18 mouse cellular contexts compared by ENCODE assay signal in the genomic region with DNA sequence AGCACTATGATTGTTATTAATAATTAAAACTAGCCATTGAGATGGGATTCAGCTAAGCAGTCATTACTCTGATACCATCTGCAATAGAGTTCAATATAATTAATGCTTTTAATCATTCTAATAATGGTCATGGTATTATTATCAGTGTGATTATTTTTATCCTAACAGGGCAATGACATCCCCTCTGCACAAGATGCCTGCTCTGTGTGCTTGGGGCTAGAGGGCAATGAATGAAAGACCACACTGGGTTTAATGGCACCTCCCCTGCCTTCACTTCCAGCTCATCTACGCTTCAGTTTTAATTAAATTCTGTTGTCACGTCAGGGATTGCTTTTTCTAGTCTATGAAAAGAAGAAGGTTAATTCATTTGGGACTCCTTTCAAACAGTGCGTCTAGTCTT.
DNase-seq lines count a peak whose midpoint lies in the region; ATAC-seq and TF ChIP-seq lines count a peak whose summit lies in the region.
"Had no signal": no experiment of that assay in that cellular context is flagged by ENCODE, and none has a peak within 500 bp of the region (broad histone marks: within the 10 kb centered on the region; RNA-seq: fewer than 3 reads in every experiment).

No protein-coding gene starts in this region.

- DNase-seq in midbrain, embryonic 11.5 days (ENCODE audit: low spot score, missing footprints), result no peak
- no peak for DNase-seq in midbrain, postnatal 0 days (ENCODE audit: low spot score)
- DNase-seq in retina, postnatal 1 day, result peak; percentile 13
- no peak for DNase-seq in retina, embryonic 14.5 days (ENCODE audit: low spot score)
- no peak for DNase-seq in ovary, postnatal 10 days (ENCODE audit: low spot score)
- DNase-seq: adrenal gland, adult 8-10 months; adrenal gland, postnatal 36 days; cerebellum, adult 11-12 months; cerebellum, adult 9-10 months; cerebellum, postnatal 25 days; gastrocnemius, postnatal 36 days; heart, adult 11 months; heart, postnatal 10 days; heart, postnatal 4 days had no signal

- WGBS in midbrain, embryonic 11.5 days, result 34% methylated on average over 3 of the region's 3 CpGs
- WGBS in midbrain, postnatal 0 days, result 26% methylated on average over 3 of the region's 3 CpGs
- WGBS in midbrain, embryonic 15.5 days, result 22% methylated on average over 3 of the region's 3 CpGs
- WGBS in heart, embryonic 11.5 days (ENCODE audit: insufficient replicate concordance), result 80% methylated on average over 3 of the region's 3 CpGs

- H3K27ac ChIP-seq in midbrain, embryonic 11.5 days (ENCODE audit: low read depth, low read length), result no peak overlapping the region
- H3K27ac ChIP-seq in midbrain, postnatal 0 days (ENCODE audit: low read depth, low read length), result no peak overlapping the region
- no peak overlapping the region for H3K27ac ChIP-seq in midbrain, embryonic 15.5 days
- no peak overlapping the region for H3K27ac ChIP-seq in heart, embryonic 11.5 days (ENCODE audit: low read depth, low read length)
- H3K27ac ChIP-seq: embryonic facial prominence, embryonic 12.5 days; forebrain, embryonic 15.5 days had no signal

- H3K4me3 ChIP-seq in midbrain, embryonic 11.5 days (ENCODE audit: low read depth, low read length), result no peak overlapping the region
- no peak overlapping the region for H3K4me3 ChIP-seq in midbrain, postnatal 0 days (ENCODE audit: low read depth, low read length)
- no peak overlapping the region for H3K4me3 ChIP-seq in midbrain, embryonic 15.5 days
- no peak overlapping the region for H3K4me3 ChIP-seq in heart, embryonic 11.5 days (ENCODE audit: low read depth, low read length)
- H3K4me3 ChIP-seq: embryonic facial prominence, embryonic 12.5 days; forebrain, embryonic 15.5 days had no signal

- H3K9me3 ChIP-seq in midbrain, embryonic 11.5 days (ENCODE audit: control insufficient read depth, low read length), result no peaks in the 10 kb centered on the region
- H3K9me3 ChIP-seq in midbrain, postnatal 0 days (ENCODE audit: low read length), result no peaks in the 10 kb centered on the region
- H3K9me3 ChIP-seq in midbrain, embryonic 15.5 days, result no peaks in the 10 kb centered on the region
- H3K9me3 ChIP-seq in heart, embryonic 11.5 days (replicated peaks; ENCODE audit: control insufficient read depth, low read length), result no peaks in the 10 kb centered on the region
- H3K9me3 ChIP-seq: embryonic facial prominence, embryonic 12.5 days; forebrain, embryonic 15.5 days had no signal

- no peak overlapping the region for H3K4me2 ChIP-seq in midbrain, embryonic 11.5 days
- H3K4me2 ChIP-seq in midbrain, postnatal 0 days (ENCODE audit: low read depth, low read length, poor library complexity, severe bottlenecking), result no peak overlapping the region
- no peak overlapping the region for H3K4me2 ChIP-seq in midbrain, embryonic 15.5 days
- no peak overlapping the region for H3K4me2 ChIP-seq in heart, embryonic 11.5 days
- H3K4me2 ChIP-seq: embryonic facial prominence, embryonic 12.5 days; forebrain, embryonic 15.5 days had no signal

- no peaks in the 10 kb centered on the region for H3K36me3 ChIP-seq in midbrain, embryonic 11.5 days (ENCODE audit: control insufficient read depth, insufficient read depth, low read length)
- H3K36me3 ChIP-seq in midbrain, postnatal 0 days (ENCODE audit: insufficient read depth, low read length), result no peaks in the 10 kb centered on the region
- no peaks in the 10 kb centered on the region for H3K36me3 ChIP-seq in midbrain, embryonic 15.5 days (replicated peaks)
- H3K36me3 ChIP-seq in heart, embryonic 11.5 days (ENCODE audit: control insufficient read depth, insufficient read depth, low read length), result no peaks in the 10 kb centered on the region
- H3K36me3 ChIP-seq: embryonic facial prominence, embryonic 12.5 days; forebrain, embryonic 15.5 days had no signal

- no peaks in the 10 kb centered on the region for H3K27me3 ChIP-seq in midbrain, embryonic 11.5 days (ENCODE audit: control insufficient read depth, insufficient read depth, low read length)
- no peaks in the 10 kb centered on the region for H3K27me3 ChIP-seq in midbrain, postnatal 0 days (ENCODE audit: insufficient read depth, low read length)
- H3K27me3 ChIP-seq in midbrain, embryonic 15.5 days (replicated peaks), result no peaks in the 10 kb centered on the region
- H3K27me3 ChIP-seq in heart, embryonic 11.5 days (ENCODE audit: control insufficient read depth, insufficient read depth, low read length), result no peaks in the 10 kb centered on the region
- H3K27me3 ChIP-seq: embryonic facial prominence, embryonic 12.5 days; forebrain, embryonic 15.5 days had no signal

- peak; percentile 38; the same call in 1 of the 2 replicates for ATAC-seq in midbrain, embryonic 11.5 days (ENCODE audit: low FRiP score)
- ATAC-seq in midbrain, postnatal 0 days (ENCODE audit: low FRiP score), result no peak
- 0 out of 2 replicates have a peak, but pooled peaks have one; percentile 30 for ATAC-seq in midbrain, embryonic 15.5 days (replicated peaks)
- no peak for ATAC-seq in heart, embryonic 11.5 days (replicated peaks; ENCODE audit: insufficient number of reproducible peaks, low FRiP score, low TSS enrichment)
- ATAC-seq: forebrain, embryonic 15.5 days had no signal

- no peak overlapping the region for H3K9ac ChIP-seq in midbrain, embryonic 11.5 days (ENCODE audit: low read length)
- H3K9ac ChIP-seq in midbrain, postnatal 0 days (replicated peaks; ENCODE audit: low read length, poor library complexity, severe bottlenecking), result no peak overlapping the region
- no peak overlapping the region for H3K9ac ChIP-seq in midbrain, embryonic 15.5 days
- H3K9ac ChIP-seq in heart, embryonic 11.5 days (ENCODE audit: low read depth, low read length), result no peak overlapping the region
- H3K9ac ChIP-seq: embryonic facial prominence, embryonic 12.5 days; forebrain, embryonic 15.5 days had no signal

- TF ChIP-seq CTCF in midbrain, postnatal 0 days (IDR thresholded peaks at IDR 0.05), result no peak

- H3K4me1 ChIP-seq in midbrain, embryonic 11.5 days (ENCODE audit: control insufficient read depth, insufficient read depth, low read length), result no peaks in the 10 kb centered on the region
- H3K4me1 ChIP-seq in midbrain, postnatal 0 days (ENCODE audit: insufficient read depth, low read length), result no peaks in the 10 kb centered on the region
- no peaks in the 10 kb centered on the region for H3K4me1 ChIP-seq in midbrain, embryonic 15.5 days
- no peaks in the 10 kb centered on the region for H3K4me1 ChIP-seq in heart, embryonic 11.5 days (ENCODE audit: control insufficient read depth, insufficient read depth, low read length)
- H3K4me1 ChIP-seq: embryonic facial prominence, embryonic 12.5 days; forebrain, embryonic 15.5 days had no signal

Comparison
In these comparisons a context has a peak if more than half of its experiments do, and no peak if none do; other contexts are left out.
1. ATAC-seq: peak in midbrain, embryonic 11.5 days (single experiment) and midbrain, embryonic 15.5 days (single experiment); none in midbrain, postnatal 0 days (single experiment) and heart, embryonic 11.5 days (single experiment).